Mouse (Mus musculus): ENCODE measurements around the gene Card6. TPM values are rescaled to one million over a fixed set of nuclear protein-coding genes. Genes with fewer than 3 reads are reported as not detected.
"Not testable (repeated sequence)": the region's sequence is repeated elsewhere in the genome, so short reads cannot be mapped to it uniquely, and the experiment has no call there.

The Card6 gene
- polyA plus RNA-seq, 1 experiment from 2014 or later, result 1.6 TPM

DNA sequence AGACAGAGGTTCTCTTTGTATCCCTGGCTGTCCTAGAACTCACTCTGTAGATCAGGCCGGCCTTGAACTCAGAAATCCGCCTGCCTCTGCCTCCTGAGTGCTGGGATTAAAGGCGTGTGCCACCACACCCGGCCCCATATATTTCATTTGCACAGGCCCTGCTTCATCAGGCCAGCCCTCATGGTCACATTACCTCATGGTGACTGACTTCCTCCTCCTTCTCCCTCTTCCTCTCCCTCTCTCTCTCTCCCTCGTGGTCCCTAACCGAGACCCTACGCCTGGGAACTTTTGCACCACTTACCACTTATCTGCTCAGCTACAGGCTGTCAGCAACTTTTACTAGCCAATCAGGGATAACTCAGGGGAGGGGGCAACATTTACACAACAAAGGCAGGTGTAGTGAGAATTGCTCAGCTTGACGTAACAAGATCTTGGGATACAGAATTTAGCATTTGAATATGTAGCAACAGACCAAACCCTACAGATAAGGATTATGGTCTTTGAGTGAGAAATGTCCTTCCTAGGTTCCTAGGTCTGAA, 26.7 kb upstream of the Card6 start:
- H3K4me3 ChIP-seq (ENCODE audit: low read depth, low read length), result no peak overlapping the region
- no peak for ATAC-seq (replicated peaks; ENCODE audit: low FRiP score)
- no peaks in the 10 kb centered on the region for H3K27me3 ChIP-seq (ENCODE audit: control insufficient read depth, insufficient read depth, low read length)
- H3K9me3 ChIP-seq (ENCODE audit: control insufficient read depth, low read length), result no peaks in the 10 kb centered on the region
- H3K9ac ChIP-seq (ENCODE audit: low read length), result no peak overlapping the region
- WGBS, result 84% methylated on average over 8 of the region's 8 CpGs
- no peak for DNase-seq (ENCODE audit: low spot score)
- no peak overlapping the region for H3K27ac ChIP-seq (ENCODE audit: low read depth, low read length)
- no peaks in the 10 kb centered on the region for H3K4me1 ChIP-seq (replicated peaks; ENCODE audit: control insufficient read depth, insufficient read depth, low read length)
- no peaks in the 10 kb centered on the region for H3K36me3 ChIP-seq (ENCODE audit: control insufficient read depth, insufficient read depth, low read length)
- no peak overlapping the region for H3K4me2 ChIP-seq (ENCODE audit: low read depth, low read length, severe bottlenecking)

DNA sequence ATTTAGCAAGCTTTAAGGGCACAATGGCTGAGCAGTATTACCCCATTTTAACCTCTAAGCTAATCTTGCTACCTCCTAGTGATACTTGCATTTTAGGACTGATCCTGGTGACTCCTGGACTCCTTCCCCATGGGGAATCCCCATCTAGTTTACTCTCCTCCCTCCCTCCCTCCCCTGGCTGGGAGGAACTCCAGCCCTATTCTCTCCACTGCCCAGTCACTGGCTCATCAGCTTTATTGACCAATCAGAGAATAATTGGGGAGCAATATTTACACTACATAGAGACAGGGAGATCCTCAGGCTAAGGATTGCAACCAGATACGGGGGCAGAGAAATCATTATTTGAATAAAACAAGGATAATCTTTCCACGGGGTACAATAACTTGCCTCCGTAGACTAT, 25.8 kb upstream of the Card6 start:
- ATAC-seq (replicated peaks; ENCODE audit: low FRiP score), result no peak
- no peak for DNase-seq (ENCODE audit: low spot score)
- Histone ChIP-seq H3K4me3 (ENCODE audit: low read depth, low read length) (no peak overlapping the region), H3K9me3 (ENCODE audit: control insufficient read depth, low read length) (no peaks in the 10 kb centered on the region), H3K4me1 (replicated peaks; ENCODE audit: control insufficient read depth, insufficient read depth, low read length) (no peaks in the 10 kb centered on the region), H3K27ac (ENCODE audit: low read depth, low read length) (no peak overlapping the region), H3K36me3 (ENCODE audit: control insufficient read depth, insufficient read depth, low read length) (no peaks in the 10 kb centered on the region), H3K27me3 (ENCODE audit: control insufficient read depth, insufficient read depth, low read length) (no peaks in the 10 kb centered on the region), H3K9ac (ENCODE audit: low read length) (no peak overlapping the region), H3K4me2 (ENCODE audit: low read depth, low read length, severe bottlenecking) (no peak overlapping the region)
- 72% methylated on average over 3 of the region's 3 CpGs for WGBS

DNA sequence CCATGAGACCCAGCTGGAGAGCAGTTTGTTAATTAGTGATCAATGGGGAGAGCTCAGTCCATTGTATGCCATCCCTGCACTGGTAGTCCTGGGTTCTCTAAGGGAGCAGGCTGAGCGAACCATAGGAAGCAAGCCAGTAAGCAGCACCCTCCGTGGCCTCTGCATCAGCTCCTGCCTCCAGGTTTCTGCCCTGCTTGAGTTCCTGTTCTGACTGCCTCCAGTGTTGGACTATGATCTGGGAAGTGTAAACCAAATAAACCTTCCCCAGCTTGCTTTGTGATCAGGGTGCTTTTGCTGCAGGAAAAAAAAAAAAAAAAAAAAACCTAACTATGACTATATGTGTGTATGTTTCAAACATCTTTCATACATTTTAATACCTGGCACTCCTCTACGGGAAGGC, 25.0 kb upstream of the Card6 start:
- DNase-seq (ENCODE audit: low spot score) (no peak), ATAC-seq (replicated peaks; ENCODE audit: low FRiP score) (no peak)
- H3K4me1 ChIP-seq (replicated peaks; ENCODE audit: control insufficient read depth, insufficient read depth, low read length), result no peaks in the 10 kb centered on the region
- no peaks in the 10 kb centered on the region for H3K27me3 ChIP-seq (ENCODE audit: control insufficient read depth, insufficient read depth, low read length)
- no peaks in the 10 kb centered on the region for H3K36me3 ChIP-seq (ENCODE audit: control insufficient read depth, insufficient read depth, low read length)
- 47% methylated on average over 3 of the region's 3 CpGs for WGBS
- no peak overlapping the region for H3K9ac ChIP-seq (ENCODE audit: low read length)
- H3K4me2 ChIP-seq (ENCODE audit: low read depth, low read length, severe bottlenecking), result no peak overlapping the region
- no peak overlapping the region for H3K4me3 ChIP-seq (ENCODE audit: low read depth, low read length)
- no peak overlapping the region for H3K27ac ChIP-seq (ENCODE audit: low read depth, low read length)
- H3K9me3 ChIP-seq (ENCODE audit: control insufficient read depth, low read length), result no peaks in the 10 kb centered on the region

- not testable (repeated sequence) for DNase-seq (ENCODE audit: low spot score); H3K27ac ChIP-seq (ENCODE audit: low read depth, low read length); ATAC-seq (replicated peaks; ENCODE audit: low FRiP score); H3K4me2 ChIP-seq (ENCODE audit: low read depth, low read length, severe bottlenecking); H3K9ac ChIP-seq (ENCODE audit: low read length); H3K9me3 ChIP-seq (ENCODE audit: control insufficient read depth, low read length); H3K4me3 ChIP-seq (ENCODE audit: low read depth, low read length); H3K27me3 ChIP-seq (ENCODE audit: control insufficient read depth, insufficient read depth, low read length); H3K36me3 ChIP-seq (ENCODE audit: control insufficient read depth, insufficient read depth, low read length); H3K4me1 ChIP-seq (replicated peaks; ENCODE audit: control insufficient read depth, insufficient read depth, low read length)
- WGBS, result 90% methylated on average over 14 of the region's 14 CpGs
Observed at GRCm38 (mm10) chr15:5130887-5131668, 22.7 kb upstream of the Card6 start.

DNA sequence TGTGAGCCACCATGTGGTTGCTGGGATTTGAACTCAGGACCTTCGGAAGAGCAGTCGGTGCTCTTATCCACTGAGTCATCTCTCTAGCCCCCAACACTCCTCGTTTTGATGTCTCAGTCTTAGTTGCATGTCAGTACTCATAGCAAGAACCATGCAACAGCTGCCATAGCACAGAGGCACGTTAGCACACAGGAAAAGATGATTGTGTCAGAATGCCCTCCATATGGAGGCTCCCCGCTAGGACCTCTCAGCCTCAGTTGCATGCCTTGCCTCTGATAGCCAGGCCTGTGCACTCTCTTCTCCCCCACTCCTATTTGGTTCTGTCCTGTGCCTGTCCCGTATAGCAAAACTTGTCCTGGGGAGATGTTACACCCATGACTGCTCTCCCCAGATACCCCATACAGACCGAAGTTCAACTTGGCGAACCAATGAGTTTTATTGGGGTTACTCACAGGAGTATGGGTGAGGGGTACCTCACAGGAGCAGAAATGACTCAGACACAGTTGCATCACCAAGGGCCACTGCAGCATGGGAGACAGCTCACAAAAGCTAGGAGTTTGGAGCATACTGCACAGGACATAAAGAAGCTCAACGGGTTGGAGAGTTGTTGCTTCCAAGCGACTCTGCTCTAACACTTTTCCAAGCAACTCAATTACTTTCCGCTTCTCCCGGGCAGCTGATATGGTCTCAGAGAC, 20.9 kb upstream of the Card6 start:
- Histone ChIP-seq H3K4me3 (ENCODE audit: low read depth, low read length) (no peak overlapping the region), H3K4me2 (ENCODE audit: low read depth, low read length, severe bottlenecking) (no peak overlapping the region), H3K4me1 (replicated peaks; ENCODE audit: control insufficient read depth, insufficient read depth, low read length) (no peaks in the 10 kb centered on the region), H3K27ac (ENCODE audit: low read depth, low read length) (no peak overlapping the region), H3K27me3 (ENCODE audit: control insufficient read depth, insufficient read depth, low read length) (no peaks in the 10 kb centered on the region), H3K36me3 (ENCODE audit: control insufficient read depth, insufficient read depth, low read length) (no peaks in the 10 kb centered on the region; the same call in 1 of the 2 replicates), H3K9ac (ENCODE audit: low read length) (no peak overlapping the region), H3K9me3 (ENCODE audit: control insufficient read depth, low read length) (no peaks in the 10 kb centered on the region)
- ATAC-seq (replicated peaks; ENCODE audit: low FRiP score) (no peak), DNase-seq (ENCODE audit: low spot score) (no peak)
- 92% methylated on average over 12 of the region's 12 CpGs for WGBS

- H3K9ac ChIP-seq (ENCODE audit: low read length), result no peak overlapping the region
- H3K4me1 ChIP-seq (replicated peaks; ENCODE audit: control insufficient read depth, insufficient read depth, low read length), result no peaks in the 10 kb centered on the region
- no peaks in the 10 kb centered on the region; the same call in 1 of the 2 replicates for H3K36me3 ChIP-seq (ENCODE audit: control insufficient read depth, insufficient read depth, low read length)
- H3K9me3 ChIP-seq (ENCODE audit: control insufficient read depth, low read length), result no peaks in the 10 kb centered on the region
- no peaks in the 10 kb centered on the region for H3K27me3 ChIP-seq (ENCODE audit: control insufficient read depth, insufficient read depth, low read length)
- no peak overlapping the region for H3K4me3 ChIP-seq (ENCODE audit: low read depth, low read length)
- WGBS, result 85% methylated on average over 5 of the region's 5 CpGs
- no peak for ATAC-seq (replicated peaks; ENCODE audit: low FRiP score)
- no peak overlapping the region for H3K4me2 ChIP-seq (ENCODE audit: low read depth, low read length, severe bottlenecking)
- no peak for DNase-seq (ENCODE audit: low spot score)
- no peak overlapping the region for H3K27ac ChIP-seq (ENCODE audit: low read depth, low read length)
Observed at GRCm38 (mm10) chr15:5128176-5128940, 20.0 kb upstream of the Card6 start.

- Histone ChIP-seq H3K9ac (ENCODE audit: low read length) (no peak overlapping the region), H3K4me3 (ENCODE audit: low read depth, low read length) (no peak overlapping the region), H3K36me3 (ENCODE audit: control insufficient read depth, insufficient read depth, low read length) (no peaks in the 10 kb centered on the region; the same call in 1 of the 2 replicates), H3K27ac (ENCODE audit: low read depth, low read length) (no peak overlapping the region), H3K9me3 (ENCODE audit: control insufficient read depth, low read length) (no peaks in the 10 kb centered on the region), H3K4me1 (replicated peaks; ENCODE audit: control insufficient read depth, insufficient read depth, low read length) (no peaks in the 10 kb centered on the region), H3K27me3 (ENCODE audit: control insufficient read depth, insufficient read depth, low read length) (no peaks in the 10 kb centered on the region), H3K4me2 (ENCODE audit: low read depth, low read length, severe bottlenecking) (no peak overlapping the region)
- DNase-seq (ENCODE audit: low spot score) (no peak), ATAC-seq (replicated peaks; ENCODE audit: low FRiP score) (no peak)
- 85% methylated on average over 2 of the region's 2 CpGs for WGBS
Observed at GRCm38 (mm10) chr15:5127487-5127886, 19.1 kb upstream of the Card6 start.

DNA sequence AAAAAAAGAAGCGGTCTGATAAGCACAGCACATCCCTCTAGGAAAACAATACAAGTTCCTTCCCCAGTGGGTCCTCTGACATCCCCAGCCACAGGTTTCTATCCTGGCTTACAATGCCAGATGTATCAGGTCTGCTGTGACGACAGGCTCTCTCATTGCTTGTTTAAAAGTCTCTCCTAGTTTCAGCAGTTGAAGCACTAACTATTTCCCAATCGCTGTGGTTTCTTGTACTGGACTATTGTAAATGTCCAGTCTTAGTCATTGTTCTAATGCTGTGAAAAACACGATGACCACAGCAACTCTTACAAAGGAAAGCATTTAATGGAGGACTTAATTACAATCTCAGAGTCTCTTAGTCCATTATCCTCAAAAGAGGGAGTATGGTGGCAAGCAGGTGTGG, 18.1 kb upstream of the Card6 start:
- no peaks in the 10 kb centered on the region for H3K9me3 ChIP-seq (ENCODE audit: control insufficient read depth, low read length)
- no peaks in the 10 kb centered on the region for H3K4me1 ChIP-seq (replicated peaks; ENCODE audit: control insufficient read depth, insufficient read depth, low read length)
- no peak for DNase-seq (ENCODE audit: low spot score)
- WGBS, result 73% methylated on average over 4 of the region's 4 CpGs
- H3K9ac ChIP-seq (ENCODE audit: low read length), result no peak overlapping the region
- no peak overlapping the region for H3K4me3 ChIP-seq (ENCODE audit: low read depth, low read length)
- ATAC-seq (replicated peaks; ENCODE audit: low FRiP score), result no peak
- H3K27ac ChIP-seq (ENCODE audit: low read depth, low read length), result no peak overlapping the region
- no peaks in the 10 kb centered on the region for H3K27me3 ChIP-seq (ENCODE audit: control insufficient read depth, insufficient read depth, low read length)
- peaks cover 3% of the 10 kb centered on the region; the same call in 1 of the 2 replicates for H3K36me3 ChIP-seq (ENCODE audit: control insufficient read depth, insufficient read depth, low read length)
- H3K4me2 ChIP-seq (ENCODE audit: low read depth, low read length, severe bottlenecking), result no peak overlapping the region

Data from forebrain, embryonic 11.5 days (tissue).